Mouse (Mus musculus) testis, postnatal 14 days (tissue): ENCODE data around the gene Stard13.

Experiments
- DNase-seq: peaks from one replicate; pipeline ENCODE4 v3.0.0; 2021; ENCODE audit warnings: low spot score

Gene Stard13

GRCm38 (mm10) chr5:151137901-151138300, 95.7 kb downstream of the Stard13 start:
- no peak for DNase-seq

- no peak for DNase-seq
Measured at GRCm38 (mm10) chr5:151137311-151137710, 96.3 kb downstream of the Stard13 start.

GRCm38 (mm10) chr5:151135965-151136364, 97.7 kb downstream of the Stard13 start:
- no peak for DNase-seq

DNA sequence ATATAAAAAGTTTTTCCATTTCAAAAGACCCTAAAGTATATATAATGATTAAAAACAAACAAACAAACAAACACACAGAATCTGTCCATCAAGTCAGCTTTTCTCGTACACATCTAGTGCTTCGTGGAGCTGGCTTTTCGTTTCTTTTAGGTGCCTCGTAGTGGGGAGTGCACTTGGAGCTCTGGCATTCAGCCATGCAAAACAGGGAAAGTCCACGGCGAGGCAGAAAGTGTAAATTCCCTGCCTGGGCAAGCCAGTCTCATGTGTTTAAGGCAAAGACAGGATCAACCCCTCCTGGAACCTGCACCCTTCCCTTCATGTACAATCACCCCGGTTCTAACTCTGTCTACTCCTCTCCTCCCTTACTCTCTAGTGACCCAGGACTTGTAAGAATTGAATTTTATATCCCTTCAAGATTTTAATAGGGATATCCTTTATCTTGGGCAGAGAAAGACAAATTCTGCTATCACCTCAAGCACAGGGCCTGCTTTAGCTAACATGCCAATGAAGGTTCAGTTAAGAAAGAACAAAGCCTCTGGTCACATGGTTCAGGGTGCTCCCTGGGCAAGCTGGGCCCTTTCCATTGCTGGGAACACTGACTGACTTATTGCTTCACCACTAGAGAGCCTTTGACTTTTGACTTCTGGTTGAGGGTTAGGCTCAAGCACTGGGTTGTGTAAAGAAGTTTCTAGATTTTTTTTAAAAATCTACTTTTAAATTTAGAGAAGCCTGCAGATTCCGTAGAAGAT, 98.4 kb downstream of the Stard13 start:
- DNase-seq, result no peak

DNA sequence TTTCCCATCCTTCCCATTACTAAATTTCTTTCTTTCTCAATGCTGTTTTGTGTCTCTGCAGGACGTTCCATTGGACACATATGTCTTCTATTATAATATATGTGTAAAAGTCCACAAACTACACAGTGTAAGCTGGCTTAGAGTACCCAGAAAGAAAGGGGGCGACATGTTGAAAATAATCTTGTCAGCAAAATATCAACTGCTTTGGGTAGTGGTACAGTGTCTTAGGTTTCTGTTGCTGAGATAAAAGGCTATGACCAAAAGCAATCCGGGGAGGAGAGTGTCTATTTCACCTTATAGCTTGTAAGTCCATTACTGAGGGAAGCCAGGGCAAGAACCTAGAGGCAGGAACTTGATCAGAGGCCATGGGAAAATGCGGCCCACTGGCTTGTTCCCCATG, 99.4 kb downstream of the Stard13 start:
- no peak for DNase-seq

GRCm38 (mm10) chr5:151133744-151134143, 99.9 kb downstream of the Stard13 start:
- no peak for DNase-seq

GRCm38 (mm10) chr5:151129762-151130161, 103.9 kb downstream of the Stard13 start:
- no peak for DNase-seq

GRCm38 (mm10) chr5:151127298-151127717, 106.3 kb downstream of the Stard13 start:
- no peak for DNase-seq

DNA sequence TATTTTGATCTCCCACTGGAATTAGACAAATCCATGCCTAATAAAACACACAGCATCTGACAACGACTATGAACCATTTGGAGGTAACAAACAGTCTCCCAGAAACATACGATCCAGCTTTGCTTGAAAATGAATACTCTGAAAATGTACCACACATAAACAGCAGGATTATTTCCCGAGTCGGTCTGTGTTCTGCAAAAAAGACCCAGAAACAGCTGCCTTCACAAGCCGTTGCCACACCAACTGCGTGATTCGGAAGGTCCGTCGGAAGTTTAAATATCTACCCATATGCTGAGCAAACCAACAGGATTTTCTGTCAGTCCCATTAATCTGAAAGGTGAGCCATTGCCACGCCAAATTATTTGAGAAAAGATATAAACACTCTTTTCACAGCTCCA, 107.0 kb downstream of the Stard13 start:
- no peak for DNase-seq

- DNase-seq, result no peak
Measured at GRCm38 (mm10) chr5:151125985-151126607, 107.5 kb downstream of the Stard13 start.

DNA sequence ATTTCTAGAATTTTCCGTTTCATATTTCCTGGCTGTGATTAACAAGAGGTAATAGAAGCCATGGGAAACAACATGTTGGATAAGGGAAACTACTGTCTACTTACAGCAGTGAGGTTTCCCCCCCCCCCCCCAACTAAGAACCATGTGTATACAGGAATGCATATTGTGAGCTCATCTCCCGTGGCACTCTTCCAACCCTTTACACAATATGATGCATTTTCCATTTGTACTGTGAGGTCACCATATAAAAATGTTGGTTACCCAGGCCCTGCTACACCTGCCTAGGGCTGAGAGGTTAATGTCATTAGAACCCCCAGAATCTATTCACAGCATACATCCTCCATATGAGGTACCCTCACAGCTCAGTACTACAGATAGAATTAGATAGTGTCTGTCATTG, 115.8 kb downstream of the Stard13 start:
- no peak for DNase-seq

GRCm38 (mm10) chr5:151116192-151116887, 117.3 kb downstream of the Stard13 start:
- DNase-seq, result no peak

DNA sequence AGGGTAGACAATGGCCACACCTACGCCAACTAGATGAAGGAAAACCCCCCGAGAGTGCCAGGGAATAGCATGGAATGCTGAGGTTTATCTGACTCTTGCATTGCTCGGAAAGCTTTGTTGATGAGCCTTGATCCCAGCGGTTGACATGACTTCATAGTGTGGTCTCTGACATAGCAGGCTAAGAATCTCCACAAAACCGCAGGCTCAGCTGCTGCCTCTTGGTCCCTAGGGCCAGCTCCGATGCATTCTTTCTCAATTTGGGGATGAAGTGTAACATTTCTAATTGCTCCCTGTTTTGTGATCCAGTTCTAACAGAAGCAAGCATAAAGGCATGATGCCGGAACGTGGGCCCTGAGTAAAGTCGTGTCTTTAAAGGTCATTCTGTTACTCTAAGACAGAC, 120.9 kb downstream of the Stard13 start:
- DNase-seq, result no peak

GRCm38 (mm10) chr5:151111080-151111871, 122.4 kb downstream of the Stard13 start:
- no peak for DNase-seq

- no peak for DNase-seq
Measured at GRCm38 (mm10) chr5:151110461-151110908, 123.2 kb downstream of the Stard13 start.

DNA sequence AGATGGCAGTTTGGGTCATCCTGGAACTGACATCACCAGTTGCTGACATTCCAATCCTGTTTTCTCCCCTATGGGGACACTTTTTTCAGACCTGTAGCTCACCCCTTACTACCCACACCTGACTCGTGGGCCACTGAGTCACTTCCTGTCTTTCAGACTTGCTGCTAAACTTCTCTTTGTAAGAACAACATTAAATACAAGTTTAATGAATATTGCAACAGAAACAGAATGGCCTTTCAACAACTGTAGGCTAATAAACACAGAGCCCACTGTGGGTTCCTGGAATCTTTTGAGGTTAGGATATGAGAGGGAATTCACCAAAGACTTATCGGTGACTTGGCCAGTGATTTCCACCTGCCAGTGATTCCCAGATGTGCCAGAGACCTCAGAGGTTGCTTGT, 123.8 kb downstream of the Stard13 start:
- no peak for DNase-seq

DNA sequence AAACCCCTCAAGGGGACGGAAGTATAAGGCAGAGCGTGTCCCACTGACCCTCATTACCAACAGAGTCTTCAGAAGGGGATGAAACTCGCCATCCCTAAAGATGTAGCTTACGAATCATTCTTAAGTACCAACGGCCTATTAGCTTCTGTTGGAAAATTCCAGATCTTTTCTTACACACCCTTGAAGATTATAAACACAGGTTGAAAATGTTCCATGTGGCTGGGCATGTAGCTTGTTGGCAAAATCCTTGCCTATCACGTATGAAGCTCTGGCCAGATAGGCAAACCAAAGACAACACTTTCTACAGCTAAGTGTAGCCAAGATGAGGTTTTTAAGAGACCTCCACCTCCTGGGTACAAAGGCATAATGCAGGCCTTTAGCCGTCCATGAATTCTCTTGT, 124.7 kb downstream of the Stard13 start:
- DNase-seq, result no peak

DNA sequence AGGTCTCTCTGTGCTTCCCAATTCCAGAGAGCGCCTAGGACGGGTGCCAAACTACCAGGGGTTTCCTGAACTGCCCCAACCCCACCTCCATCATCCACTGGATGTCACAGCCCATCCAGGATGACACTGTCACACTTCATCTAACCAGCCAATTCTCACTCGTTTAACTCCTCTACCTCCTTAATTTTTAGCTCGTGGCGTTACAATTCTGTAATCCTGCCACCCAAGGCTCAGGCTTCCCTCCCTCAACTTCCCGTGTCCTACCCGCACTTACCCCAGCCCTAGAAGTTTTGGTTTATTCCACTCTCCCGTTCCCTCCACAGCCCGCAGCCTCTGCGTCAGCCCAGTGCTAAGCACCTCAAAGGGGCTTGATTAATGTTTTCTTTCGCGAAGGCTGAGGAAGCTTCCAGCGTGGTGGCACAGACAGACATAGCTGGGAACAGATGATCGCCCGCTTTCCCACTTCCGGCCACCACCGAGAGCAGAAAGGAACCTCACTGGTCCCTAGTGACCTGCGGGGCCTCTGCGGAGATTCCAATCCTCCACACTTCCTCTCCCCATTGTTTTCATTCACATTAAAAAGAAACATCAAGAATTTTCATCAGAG, 125.2 kb downstream of the Stard13 start:
- no peak for DNase-seq

DNA sequence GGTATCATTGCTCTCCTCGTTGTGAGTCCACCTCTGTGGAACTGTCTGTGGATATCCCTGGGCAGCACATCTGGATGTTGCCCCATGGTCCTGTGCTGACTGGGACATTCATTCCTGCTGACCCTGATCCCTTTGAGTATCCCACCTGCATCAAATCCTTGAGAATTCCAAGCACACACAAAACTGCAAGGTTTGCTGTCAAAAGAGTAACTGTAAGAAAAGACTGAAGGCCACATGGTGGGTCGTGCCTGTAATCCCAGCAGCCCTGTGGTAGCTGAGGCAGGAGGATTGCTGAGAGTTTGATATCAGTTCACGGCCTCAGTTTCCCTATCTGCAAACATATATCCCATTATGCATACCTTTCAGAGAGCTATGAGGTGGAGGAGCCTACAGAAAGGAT, 126.8 kb downstream of the Stard13 start:
- no peak for DNase-seq

- DNase-seq, result no peak
Measured at GRCm38 (mm10) chr5:151105054-151105971, 128.3 kb downstream of the Stard13 start.
